In genomic region chr5:3491084-3491483, GRCm38 (mm10) we compare ENCODE assay signal across 8 mouse cellular contexts. TPM values are rescaled to one million over a fixed set of nuclear protein-coding genes. Genes with fewer than 3 reads are reported as not detected.
DNase-seq lines count a peak whose midpoint lies in the region; ATAC-seq and TF ChIP-seq lines count a peak whose summit lies in the region.

No protein-coding gene starts in this region.

- H3K4me2 ChIP-seq in midbrain, embryonic 14.5 days (ENCODE audit: low read length) = no peak overlapping the region

- 0 out of 2 replicates have a peak overlapping the region, but pooled peaks have one; percentile 2 for H3K4me3 ChIP-seq in brown adipose tissue, adult 24 weeks (ENCODE audit: insufficient read depth, low read depth, low read length)
- no peak overlapping the region for H3K4me3 ChIP-seq in left cerebral cortex, adult 2 months
- no peak overlapping the region for H3K4me3 ChIP-seq in midbrain, embryonic 14.5 days (replicated peaks; ENCODE audit: low read depth, low read length)

- WGBS in midbrain, embryonic 14.5 days = 83% methylated on average over 9 of the region's 9 CpGs

- H3K9me3 ChIP-seq in midbrain, embryonic 14.5 days (ENCODE audit: control insufficient read depth, low read length) = no peaks in the 10 kb centered on the region

- H3K36me3 ChIP-seq in midbrain, embryonic 14.5 days (ENCODE audit: control insufficient read depth, insufficient read depth, low read length) = no peaks in the 10 kb centered on the region

- no peaks in the 10 kb centered on the region for H3K27me3 ChIP-seq in midbrain, embryonic 14.5 days (ENCODE audit: control insufficient read depth, insufficient read depth, low read length)

- H3K27ac ChIP-seq in brown adipose tissue, adult 24 weeks (replicated peaks; ENCODE audit: low read depth, low read length) = 0 out of 2 replicates have a peak overlapping the region, but pooled peaks have one; percentile 2
- H3K27ac ChIP-seq in left cerebral cortex, adult 2 months = no peak overlapping the region
- H3K27ac ChIP-seq in midbrain, embryonic 14.5 days (replicated peaks; ENCODE audit: low read depth, low read length) = no peak overlapping the region

- peak; percentile 68 for DNase-seq in heart, adult 8-10 months (ENCODE audit: low spot score)
- DNase-seq in kidney, postnatal 25 days = peak; percentile 69 to 88
- DNase-seq in frontal cortex, postnatal 14 days (ENCODE audit: low spot score in 2 of 2) = no peak
- no peak for DNase-seq in left cerebral cortex, adult 2 months (ENCODE audit: extremely low spot score in 1 of 2, low spot score in 2 of 2)
- DNase-seq in midbrain, embryonic 14.5 days = no peak

- no peak overlapping the region for H3K9ac ChIP-seq in midbrain, embryonic 14.5 days (replicated peaks; ENCODE audit: low read length)

- TF ChIP-seq CTCF in left cerebral cortex, adult 2 months (IDR thresholded peaks at IDR 0.05) = no peak

- peak; percentile 45 for ATAC-seq in megakaryocyte progenitor cell, adult 5-6 weeks (replicated peaks; ENCODE audit: poor library complexity)
- no peak for ATAC-seq in erythroblast, adult 5-6 weeks (replicated peaks; ENCODE audit: low FRiP score, poor library complexity, severe bottlenecking)
- no peak for ATAC-seq in midbrain, embryonic 14.5 days (ENCODE audit: low FRiP score, low TSS enrichment)

- intact Hi-C loops in left cerebral cortex, adult 2 months (cut with DNase I) = no loop called here

- H3K4me1 ChIP-seq in brown adipose tissue, adult 24 weeks (ENCODE audit: control insufficient read depth, insufficient read depth, insufficient read length, low read length) = peaks cover 15% of the 10 kb centered on the region; the same call in 1 of the 2 replicates
- no peaks in the 10 kb centered on the region for H3K4me1 ChIP-seq in midbrain, embryonic 14.5 days (ENCODE audit: control insufficient read depth, insufficient read depth, low read length)

RNA-seq across cellular contexts. Expression of gene Fam133b, which starts 52.5 kb away (rescaled TPM):
- 9.1 and 16.1 TPM in 2 replicates for polyA plus RNA-seq in brown adipose tissue, adult 24 weeks (2012; ENCODE audit: insufficient read depth, insufficient read length, missing spikeins)
- total RNA-seq in heart, adult 8-10 months (2022) = 10 to 100 TPM; 10.0 to 11.7 (median 11.1) TPM
- 82.1 and 105 TPM in 2 replicates for total RNA-seq in megakaryocyte progenitor cell, adult 5-6 weeks (2015)
- 98.5 and 129 TPM in 2 replicates for total RNA-seq in megakaryocyte progenitor cell, adult 5-6 weeks (2017)
- total RNA-seq in erythroblast, adult 5-6 weeks (2015; ENCODE audit: low replicate concordance) = 28.4 and 32.2 TPM in 2 replicates
- total RNA-seq in erythroblast, adult 5-6 weeks (2017; ENCODE audit: low replicate concordance) = 51.6 and 76.8 TPM in 2 replicates
- total RNA-seq in left cerebral cortex, adult 2 months (2021) = 10 to 100 TPM; 44.3 to 45.7 TPM
- 25.7 and 29.0 TPM in 2 replicates for polyA plus RNA-seq in midbrain, embryonic 14.5 days (2014; fragmentation: Nextera tagmentation; extraction: Ambion mirVana)

Comparison
In these comparisons a context has a peak if more than half of its experiments do, and no peak if none do; other contexts are left out.
1. DNase-seq: peak in heart, adult 8-10 months (single experiment) and kidney, postnatal 25 days (2 of 2); none in frontal cortex, postnatal 14 days (0 of 2), left cerebral cortex, adult 2 months (0 of 2) and midbrain, embryonic 14.5 days (single experiment).